Mouse (Mus musculus): ENCODE results near the gene A930002H24Rik. TPM values are rescaled to one million over a fixed set of nuclear protein-coding genes. Genes with fewer than 3 reads are reported as not detected.

A930002H24Rik gene
- total and polyA plus RNA-seq, 2 experiments = 0.74 TPM; not detected in 1

- TF ChIP-seq CTCF (IDR thresholded peaks at IDR 0.05; ENCODE audit: low read depth, low read length) = no peak
- TF ChIP-seq POLR2A (IDR thresholded peaks at IDR 0.05; ENCODE audit: extremely low read depth, insufficient read depth, low read length) = no peak
- Histone ChIP-seq H3K4me1 (ENCODE audit: control insufficient read depth, insufficient read depth, low read length) (no peaks in the 10 kb centered on the region; the same call in 1 of the 2 replicates), H3K79me2 (ENCODE audit: control insufficient read depth, insufficient read depth, low read length) (no peaks in the 10 kb centered on the region), H3K9ac (ENCODE audit: low read depth, low read length) (no peak overlapping the region), H3K4me3 (ENCODE audit: insufficient read depth, low read depth, low read length) (no peak overlapping the region), H3K27ac (replicated peaks; ENCODE audit: insufficient read depth, low read depth, low read length) (no peak overlapping the region), H3K36me3 (ENCODE audit: control insufficient read depth, insufficient read depth, low read length) (no peaks in the 10 kb centered on the region), H3K27me3 (ENCODE audit: control insufficient read depth, insufficient read depth, low read length) (no peaks in the 10 kb centered on the region)
- 86% methylated on average over 5 of the region's 5 CpGs for WGBS
- DNase-seq (ENCODE audit: extremely low read depth, low read depth, low spot score) = no peak
Observed at GRCm38 (mm10) chr17:63844936-63845335, 18.7 kb downstream of the A930002H24Rik start.

GRCm38 (mm10) chr17:63842226-63842625 is 21.4 kb downstream of the A930002H24Rik start:
- no peak for TF ChIP-seq CTCF (IDR thresholded peaks at IDR 0.05; ENCODE audit: low read depth, low read length)
- no peak for TF ChIP-seq POLR2A (IDR thresholded peaks at IDR 0.05; ENCODE audit: extremely low read depth, insufficient read depth, low read length)
- no peak overlapping the region for H3K27ac ChIP-seq (replicated peaks; ENCODE audit: insufficient read depth, low read depth, low read length)
- H3K27me3 ChIP-seq (ENCODE audit: control insufficient read depth, insufficient read depth, low read length) = no peaks in the 10 kb centered on the region
- no peaks in the 10 kb centered on the region for H3K79me2 ChIP-seq (ENCODE audit: control insufficient read depth, insufficient read depth, low read length)
- no peak overlapping the region for H3K9ac ChIP-seq (ENCODE audit: low read depth, low read length)
- 93% methylated on average over 1 of the region's 1 CpGs for WGBS
- H3K4me3 ChIP-seq (ENCODE audit: insufficient read depth, low read depth, low read length) = no peak overlapping the region
- no peaks in the 10 kb centered on the region for H3K4me1 ChIP-seq (ENCODE audit: control insufficient read depth, insufficient read depth, low read length)
- no peaks in the 10 kb centered on the region for H3K36me3 ChIP-seq (ENCODE audit: control insufficient read depth, insufficient read depth, low read length)
- no peak for DNase-seq (ENCODE audit: extremely low read depth, low read depth, low spot score)

- Histone ChIP-seq H3K9ac (ENCODE audit: low read depth, low read length) (no peak overlapping the region), H3K27me3 (ENCODE audit: control insufficient read depth, insufficient read depth, low read length) (no peaks in the 10 kb centered on the region), H3K4me1 (ENCODE audit: control insufficient read depth, insufficient read depth, low read length) (no peaks in the 10 kb centered on the region), H3K27ac (replicated peaks; ENCODE audit: insufficient read depth, low read depth, low read length) (no peak overlapping the region), H3K79me2 (ENCODE audit: control insufficient read depth, insufficient read depth, low read length) (no peaks in the 10 kb centered on the region), H3K36me3 (ENCODE audit: control insufficient read depth, insufficient read depth, low read length) (no peaks in the 10 kb centered on the region), H3K4me3 (ENCODE audit: insufficient read depth, low read depth, low read length) (no peak overlapping the region)
- WGBS = 98% methylated on average over 3 of the region's 3 CpGs
- DNase-seq (ENCODE audit: extremely low read depth, low read depth, low spot score) = no peak
- TF ChIP-seq POLR2A (IDR thresholded peaks at IDR 0.05; ENCODE audit: extremely low read depth, insufficient read depth, low read length) (no peak), CTCF (IDR thresholded peaks at IDR 0.05; ENCODE audit: low read depth, low read length) (no peak)
Observed at GRCm38 (mm10) chr17:63839636-63840269, 23.8 kb downstream of the A930002H24Rik start.

- Histone ChIP-seq H3K36me3 (ENCODE audit: control insufficient read depth, insufficient read depth, low read length) (no peaks in the 10 kb centered on the region), H3K27me3 (ENCODE audit: control insufficient read depth, insufficient read depth, low read length) (no peaks in the 10 kb centered on the region), H3K27ac (replicated peaks; ENCODE audit: insufficient read depth, low read depth, low read length) (no peak overlapping the region), H3K4me1 (ENCODE audit: control insufficient read depth, insufficient read depth, low read length) (no peaks in the 10 kb centered on the region), H3K9ac (ENCODE audit: low read depth, low read length) (no peak overlapping the region), H3K79me2 (ENCODE audit: control insufficient read depth, insufficient read depth, low read length) (no peaks in the 10 kb centered on the region), H3K4me3 (ENCODE audit: insufficient read depth, low read depth, low read length) (no peak overlapping the region)
- TF ChIP-seq POLR2A (IDR thresholded peaks at IDR 0.05; ENCODE audit: extremely low read depth, insufficient read depth, low read length) (no peak), CTCF (IDR thresholded peaks at IDR 0.05; ENCODE audit: low read depth, low read length) (no peak)
- WGBS = 92% methylated on average over 8 of the region's 8 CpGs
- no peak for DNase-seq (ENCODE audit: extremely low read depth, low read depth, low spot score)
Observed at GRCm38 (mm10) chr17:63838144-63838543, 25.4 kb downstream of the A930002H24Rik start.

GRCm38 (mm10) chr17:63836641-63837040 is 26.9 kb downstream of the A930002H24Rik start:
- Histone ChIP-seq H3K4me3 (ENCODE audit: insufficient read depth, low read depth, low read length) (no peak overlapping the region), H3K79me2 (ENCODE audit: control insufficient read depth, insufficient read depth, low read length) (no peaks in the 10 kb centered on the region), H3K27ac (replicated peaks; ENCODE audit: insufficient read depth, low read depth, low read length) (no peak overlapping the region), H3K27me3 (ENCODE audit: control insufficient read depth, insufficient read depth, low read length) (no peaks in the 10 kb centered on the region), H3K4me1 (ENCODE audit: control insufficient read depth, insufficient read depth, low read length) (no peaks in the 10 kb centered on the region), H3K36me3 (ENCODE audit: control insufficient read depth, insufficient read depth, low read length) (no peaks in the 10 kb centered on the region), H3K9ac (ENCODE audit: low read depth, low read length) (no peak overlapping the region)
- TF ChIP-seq CTCF (IDR thresholded peaks at IDR 0.05; ENCODE audit: low read depth, low read length) = no peak
- TF ChIP-seq POLR2A (IDR thresholded peaks at IDR 0.05; ENCODE audit: extremely low read depth, insufficient read depth, low read length) = no peak
- DNase-seq (ENCODE audit: extremely low read depth, low read depth, low spot score) = no peak
- 83% methylated on average over 8 of the region's 8 CpGs for WGBS

GRCm38 (mm10) chr17:63836223-63836622 is 27.4 kb downstream of the A930002H24Rik start:
- Histone ChIP-seq H3K79me2 (ENCODE audit: control insufficient read depth, insufficient read depth, low read length) (no peaks in the 10 kb centered on the region), H3K9ac (ENCODE audit: low read depth, low read length) (no peak overlapping the region), H3K4me1 (ENCODE audit: control insufficient read depth, insufficient read depth, low read length) (no peaks in the 10 kb centered on the region), H3K27ac (replicated peaks; ENCODE audit: insufficient read depth, low read depth, low read length) (no peak overlapping the region), H3K27me3 (ENCODE audit: control insufficient read depth, insufficient read depth, low read length) (no peaks in the 10 kb centered on the region), H3K36me3 (ENCODE audit: control insufficient read depth, insufficient read depth, low read length) (no peaks in the 10 kb centered on the region), H3K4me3 (ENCODE audit: insufficient read depth, low read depth, low read length) (no peak overlapping the region)
- TF ChIP-seq POLR2A (IDR thresholded peaks at IDR 0.05; ENCODE audit: extremely low read depth, insufficient read depth, low read length) (no peak), CTCF (IDR thresholded peaks at IDR 0.05; ENCODE audit: low read depth, low read length) (no peak)
- 95% methylated on average over 2 of the region's 2 CpGs for WGBS
- no peak for DNase-seq (ENCODE audit: extremely low read depth, low read depth, low spot score)

All from liver, adult 2 months (tissue).